Mouse (Mus musculus): ENCODE results near the gene Prkcg. TPM values are rescaled to one million over a fixed set of nuclear protein-coding genes. Genes with fewer than 3 reads are reported as not detected.

Gene Prkcg
- polyA plus RNA-seq, 1 experiment from 2014 or later: 1.5 TPM

GRCm38 (mm10) chr7:3323826-3324225 lies 34.8 kb downstream of the Prkcg start:
- Histone ChIP-seq H3K4me2 (ENCODE audit: low read depth, low read length) (no peak overlapping the region), H3K27ac (ENCODE audit: low read depth, low read length) (no peak overlapping the region), H3K27me3 (ENCODE audit: control insufficient read depth, insufficient read depth, low read length) (no peaks in the 10 kb centered on the region), H3K4me3 (ENCODE audit: low read depth, low read length) (no peak overlapping the region), H3K9me3 (ENCODE audit: control insufficient read depth, low read length) (no peaks in the 10 kb centered on the region), H3K9ac (replicated peaks; ENCODE audit: low read depth, low read length) (no peak overlapping the region), H3K36me3 (ENCODE audit: control insufficient read depth, insufficient read depth, low read length) (no peaks in the 10 kb centered on the region), H3K4me1 (ENCODE audit: control insufficient read depth, insufficient read depth, low read length) (no peaks in the 10 kb centered on the region)
- ATAC-seq (ENCODE audit: low read depth): no peak
- WGBS: 91% methylated on average over 1 of the region's 1 CpGs

DNA sequence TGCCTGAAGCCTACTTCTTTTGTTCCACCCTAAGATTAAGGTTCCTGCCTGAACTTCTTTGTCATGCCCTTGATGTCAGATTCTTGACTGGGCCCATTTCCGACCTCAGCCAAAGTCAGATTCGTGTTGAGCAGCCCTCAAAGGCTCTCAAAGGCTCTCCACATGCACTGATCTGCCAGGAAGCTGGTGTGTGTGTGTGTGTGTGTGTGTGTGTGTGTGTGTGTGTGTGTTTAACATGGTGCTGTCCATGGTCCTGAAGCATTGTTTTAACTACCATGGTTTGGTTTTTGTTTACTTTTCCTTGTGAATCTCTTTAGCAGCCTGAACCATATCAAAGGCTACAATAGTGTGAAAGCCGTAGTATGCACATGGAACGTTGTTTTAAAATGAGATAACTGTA lies 39.0 kb downstream of the Prkcg start:
- WGBS: 76% methylated on average over 4 of the region's 4 CpGs
- H3K9ac ChIP-seq (replicated peaks; ENCODE audit: low read depth, low read length): no peak overlapping the region
- H3K27me3 ChIP-seq (ENCODE audit: control insufficient read depth, insufficient read depth, low read length): no peaks in the 10 kb centered on the region

DNA sequence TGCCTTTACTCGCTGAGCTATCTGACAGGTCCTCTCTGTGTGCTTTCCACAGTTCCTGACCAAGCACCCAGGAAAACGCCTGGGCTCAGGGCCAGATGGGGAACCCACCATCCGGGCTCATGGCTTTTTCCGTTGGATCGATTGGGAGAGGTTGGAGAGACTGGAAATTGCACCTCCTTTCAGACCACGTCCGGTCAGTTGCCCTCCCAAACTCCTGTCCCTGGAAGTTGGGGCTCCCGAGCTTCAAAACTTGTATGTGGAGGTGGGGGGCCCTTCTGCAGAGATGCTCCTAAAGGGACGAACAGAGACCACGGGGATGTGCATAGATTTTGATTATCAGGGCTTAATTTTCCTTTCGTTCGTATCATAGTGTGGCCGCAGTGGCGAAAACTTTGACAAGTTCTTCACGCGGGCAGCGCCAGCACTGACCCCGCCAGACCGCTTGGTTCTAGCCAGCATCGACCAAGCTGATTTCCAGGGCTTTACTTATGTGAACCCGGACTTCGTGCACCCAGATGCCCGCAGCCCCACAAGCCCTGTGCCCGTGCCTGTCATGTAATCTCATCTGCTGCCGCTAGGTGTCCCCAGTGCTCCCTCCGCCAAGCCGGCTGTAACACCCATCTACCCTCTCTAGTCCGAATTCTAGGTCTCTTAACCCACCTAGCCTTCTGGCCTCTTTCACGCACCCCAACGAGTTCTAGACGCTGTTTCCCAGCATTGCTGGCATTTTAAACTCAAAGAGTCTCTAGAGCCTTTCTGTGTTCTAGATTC lies 41.0 kb downstream of the Prkcg start:
- 0 out of 2 replicates have a peak, but pooled peaks have one; percentile 18 for ATAC-seq (ENCODE audit: low read depth)
- WGBS: 21% methylated on average over 31 of the region's 31 CpGs
- peaks cover 9% of the 10 kb centered on the region; the same call in 1 of the 2 replicates for H3K4me1 ChIP-seq (ENCODE audit: control insufficient read depth, insufficient read depth, low read length)

More for the DNA sequence above, 39.0 kb downstream of the Prkcg start:
- H3K4me3 ChIP-seq (ENCODE audit: low read depth, low read length): no peak overlapping the region
- no peaks in the 10 kb centered on the region for H3K4me1 ChIP-seq (ENCODE audit: control insufficient read depth, insufficient read depth, low read length)
- no peak overlapping the region for H3K4me2 ChIP-seq (ENCODE audit: low read depth, low read length)
- no peaks in the 10 kb centered on the region for H3K9me3 ChIP-seq (ENCODE audit: control insufficient read depth, low read length)
- H3K27ac ChIP-seq (ENCODE audit: low read depth, low read length): no peak overlapping the region
- H3K36me3 ChIP-seq (ENCODE audit: control insufficient read depth, insufficient read depth, low read length): no peaks in the 10 kb centered on the region
- no peak for ATAC-seq (ENCODE audit: low read depth)

DNA sequence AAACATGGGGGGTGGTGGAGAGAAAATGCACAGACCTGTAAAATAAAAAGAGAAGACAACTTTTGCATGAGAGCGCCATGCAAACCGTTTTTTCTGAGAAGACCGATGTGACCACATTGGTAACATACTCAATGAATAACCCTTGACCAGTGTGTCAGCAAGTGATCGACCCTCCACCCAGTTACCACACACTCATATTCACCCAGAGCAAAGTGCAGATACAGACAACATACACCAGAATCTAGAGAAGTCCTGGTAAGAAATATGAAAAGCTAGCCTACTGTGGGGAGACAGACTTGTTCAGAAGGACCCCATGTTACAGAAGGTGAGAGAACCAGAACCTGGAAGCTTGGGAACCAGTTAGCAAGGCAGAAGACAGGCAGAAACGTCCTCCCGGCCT lies 42.2 kb downstream of the Prkcg start:
- H3K27me3 ChIP-seq (ENCODE audit: control insufficient read depth, insufficient read depth, low read length): no peaks in the 10 kb centered on the region
- H3K4me2 ChIP-seq (ENCODE audit: low read depth, low read length): peak overlapping the region; percentile 79; the same call in 1 of the 2 replicates
- no peaks in the 10 kb centered on the region for H3K9me3 ChIP-seq (ENCODE audit: control insufficient read depth, low read length)
- H3K4me3 ChIP-seq (ENCODE audit: low read depth, low read length): no peak overlapping the region
- no peak overlapping the region for H3K27ac ChIP-seq (ENCODE audit: low read depth, low read length)
- H3K4me1 ChIP-seq (ENCODE audit: control insufficient read depth, insufficient read depth, low read length): peaks cover 9% of the 10 kb centered on the region; the same call in 1 of the 2 replicates
- no peaks in the 10 kb centered on the region for H3K36me3 ChIP-seq (ENCODE audit: control insufficient read depth, insufficient read depth, low read length)
- ATAC-seq (ENCODE audit: low read depth): peak; percentile 1; the same call in 1 of the 2 replicates
- H3K9ac ChIP-seq (replicated peaks; ENCODE audit: low read depth, low read length): no peak overlapping the region
- WGBS: 49% methylated on average over 6 of the region's 6 CpGs

More for the DNA sequence above, 41.0 kb downstream of the Prkcg start:
- no peak overlapping the region for H3K9ac ChIP-seq (replicated peaks; ENCODE audit: low read depth, low read length)
- no peak overlapping the region for H3K4me3 ChIP-seq (ENCODE audit: low read depth, low read length)
- no peak overlapping the region for H3K27ac ChIP-seq (ENCODE audit: low read depth, low read length)
- no peaks in the 10 kb centered on the region for H3K36me3 ChIP-seq (ENCODE audit: control insufficient read depth, insufficient read depth, low read length)
- H3K4me2 ChIP-seq (ENCODE audit: low read depth, low read length): no peak overlapping the region
- H3K9me3 ChIP-seq (ENCODE audit: control insufficient read depth, low read length): no peaks in the 10 kb centered on the region
- H3K27me3 ChIP-seq (ENCODE audit: control insufficient read depth, insufficient read depth, low read length): no peaks in the 10 kb centered on the region

DNA sequence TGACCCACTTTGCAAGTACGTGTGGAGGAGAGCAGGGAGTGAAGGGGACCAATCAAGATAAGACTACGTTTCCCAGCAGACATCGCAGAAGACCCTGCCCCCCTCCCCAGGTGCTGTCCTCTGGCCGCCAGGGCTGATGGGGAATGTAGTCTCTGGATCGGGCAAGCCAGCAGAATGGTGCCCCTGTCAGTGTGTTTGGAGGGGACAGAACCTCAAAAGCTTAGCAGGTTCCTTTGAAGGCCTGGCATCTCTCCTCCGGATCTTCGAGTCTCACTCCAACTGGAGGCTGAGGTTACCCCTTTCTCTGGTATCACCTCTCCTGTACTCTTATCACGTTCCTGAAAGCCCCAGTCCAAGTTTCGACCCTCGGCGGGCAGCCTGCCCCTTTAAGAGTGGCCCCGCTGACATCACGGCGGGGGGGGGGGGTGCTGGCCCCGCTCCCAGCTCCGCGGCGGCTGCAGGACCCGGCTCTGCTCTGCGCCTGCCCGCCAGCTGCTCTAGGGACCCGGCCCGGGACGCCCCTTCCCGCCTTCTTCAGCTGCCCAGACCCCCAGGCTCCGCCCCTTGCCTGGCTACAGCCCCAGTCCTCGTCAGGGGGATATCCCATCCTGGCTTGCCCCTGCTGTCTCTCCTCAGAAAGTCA lies 42.7 kb downstream of the Prkcg start:
- Histone ChIP-seq H3K36me3 (ENCODE audit: control insufficient read depth, insufficient read depth, low read length) (no peaks in the 10 kb centered on the region), H3K4me1 (ENCODE audit: control insufficient read depth, insufficient read depth, low read length) (peaks cover 9% of the 10 kb centered on the region; the same call in 1 of the 2 replicates), H3K4me3 (ENCODE audit: low read depth, low read length) (peak overlapping the region; percentile 61), H3K9ac (replicated peaks; ENCODE audit: low read depth, low read length) (peak overlapping the region; percentile 43), H3K4me2 (ENCODE audit: low read depth, low read length) (peak overlapping the region; percentile 79), H3K9me3 (ENCODE audit: control insufficient read depth, low read length) (no peaks in the 10 kb centered on the region), H3K27me3 (ENCODE audit: control insufficient read depth, insufficient read depth, low read length) (no peaks in the 10 kb centered on the region), H3K27ac (ENCODE audit: low read depth, low read length) (peak overlapping the region; percentile 84)
- 1% methylated on average over 26 of the region's 27 CpGs for WGBS
- peak; percentile 92 for ATAC-seq (ENCODE audit: low read depth)

- peak overlapping the region; percentile 80; the same call in 1 of the 2 replicates for H3K9ac ChIP-seq (replicated peaks; ENCODE audit: low read depth, low read length)
- peaks cover 9% of the 10 kb centered on the region; the same call in 1 of the 2 replicates for H3K4me1 ChIP-seq (ENCODE audit: control insufficient read depth, insufficient read depth, low read length)
- H3K27me3 ChIP-seq (ENCODE audit: control insufficient read depth, insufficient read depth, low read length): no peaks in the 10 kb centered on the region
- no peaks in the 10 kb centered on the region for H3K9me3 ChIP-seq (ENCODE audit: control insufficient read depth, low read length)
- H3K27ac ChIP-seq (ENCODE audit: low read depth, low read length): peak overlapping the region; percentile 84
- 1% methylated on average over 4 of the region's 4 CpGs for WGBS
- H3K4me3 ChIP-seq (ENCODE audit: low read depth, low read length): peak overlapping the region; percentile 61
- peak; percentile 7; the same call in 1 of the 2 replicates for ATAC-seq (ENCODE audit: low read depth)
- H3K36me3 ChIP-seq (ENCODE audit: control insufficient read depth, insufficient read depth, low read length): no peaks in the 10 kb centered on the region
- H3K4me2 ChIP-seq (ENCODE audit: low read depth, low read length): peak overlapping the region; percentile 79
Measured at GRCm38 (mm10) chr7:3332224-3332615, 43.2 kb downstream of the Prkcg start.

- under 1% methylated on average over 64 of the region's 65 CpGs for WGBS
- H3K27me3 ChIP-seq (ENCODE audit: control insufficient read depth, insufficient read depth, low read length): no peaks in the 10 kb centered on the region
- peak within 1 kb of the TSS; percentile 79 for H3K4me2 ChIP-seq (ENCODE audit: low read depth, low read length)
- peak within 1 kb of the TSS; percentile 61 for H3K4me3 ChIP-seq (ENCODE audit: low read depth, low read length)
- peaks cover 9% of the 10 kb centered on the region; the same call in 1 of the 2 replicates for H3K4me1 ChIP-seq (ENCODE audit: control insufficient read depth, insufficient read depth, low read length)
- peak within 1 kb of the TSS; percentile 84 for H3K27ac ChIP-seq (ENCODE audit: low read depth, low read length)
- peak; percentile 81 for ATAC-seq (ENCODE audit: low read depth)
- H3K36me3 ChIP-seq (ENCODE audit: control insufficient read depth, insufficient read depth, low read length): no peaks in the 10 kb centered on the region
- H3K9ac ChIP-seq (replicated peaks; ENCODE audit: low read depth, low read length): peak within 1 kb of the TSS; percentile 80
- H3K9me3 ChIP-seq (ENCODE audit: control insufficient read depth, low read length): no peaks in the 10 kb centered on the region
Measured at GRCm38 (mm10) chr7:3332619-3333521, 43.9 kb downstream of the Prkcg start, which contains the start of gene Cacng7. Gene Cacng7, plus strand, starts transcription at chr7:3332955.

- peaks cover 9% of the 10 kb centered on the region; the same call in 1 of the 2 replicates for H3K4me1 ChIP-seq (ENCODE audit: control insufficient read depth, insufficient read depth, low read length)
- peak overlapping the region; percentile 61 for H3K4me3 ChIP-seq (ENCODE audit: low read depth, low read length)
- no peaks in the 10 kb centered on the region for H3K27me3 ChIP-seq (ENCODE audit: control insufficient read depth, insufficient read depth, low read length)
- H3K36me3 ChIP-seq (ENCODE audit: control insufficient read depth, insufficient read depth, low read length): no peaks in the 10 kb centered on the region; the same call in 1 of the 2 replicates
- H3K4me2 ChIP-seq (ENCODE audit: low read depth, low read length): peak overlapping the region; percentile 79
- WGBS: 4% methylated on average over 5 of the region's 5 CpGs
- H3K9me3 ChIP-seq (ENCODE audit: control insufficient read depth, low read length): no peaks in the 10 kb centered on the region
- ATAC-seq (ENCODE audit: low read depth): no peak
- H3K9ac ChIP-seq (replicated peaks; ENCODE audit: low read depth, low read length): peak overlapping the region; percentile 80
- H3K27ac ChIP-seq (ENCODE audit: low read depth, low read length): no peak overlapping the region
Measured at GRCm38 (mm10) chr7:3333542-3333941, 44.6 kb downstream of the Prkcg start.
